In genomic region chr1:138619114-138619971, GRCm38 (mm10) we compare ENCODE assay signal across 8 mouse cellular contexts. TPM values are rescaled to one million over a fixed set of nuclear protein-coding genes. Genes with fewer than 3 reads are reported as not detected.
DNase-seq lines count a peak whose midpoint lies in the region; ATAC-seq and TF ChIP-seq lines count a peak whose summit lies in the region.

No protein-coding gene starts in this region.

- no peaks in the 10 kb centered on the region; the same call in 1 of the 2 replicates for H3K4me1 ChIP-seq in embryonic facial prominence, embryonic 14.5 days (ENCODE audit: control insufficient read depth, insufficient read depth, low read length)
- H3K4me1 ChIP-seq in limb, embryonic 14.5 days (ENCODE audit: control insufficient read depth, insufficient read depth, low read length): peaks cover 8% of the 10 kb centered on the region
- H3K4me1 ChIP-seq in midbrain, postnatal 0 days (ENCODE audit: insufficient read depth, low read length): no peaks in the 10 kb centered on the region

- peak; percentile 98 for DNase-seq in 3T3-L1 (ENCODE audit: low read depth, low spot score)
- peak; percentile 89 to 90 for DNase-seq in adrenal gland, postnatal 4 days (ENCODE audit: low spot score in 2 of 2)
- DNase-seq in embryonic facial prominence, embryonic 14.5 days (ENCODE audit: low spot score): peak; percentile 98
- peak; percentile 98 for DNase-seq in heart, adult 8-10 months (ENCODE audit: low spot score)
- DNase-seq in kidney, adult 9 months: peak; percentile 99
- peak; percentile 98 for DNase-seq in limb, embryonic 14.5 days (ENCODE audit: low spot score)
- DNase-seq in midbrain, postnatal 0 days (ENCODE audit: low spot score): peak; percentile 96
- DNase-seq in spleen, postnatal 14 days (ENCODE audit: low spot score in 2 of 2): peak; percentile 95

- H3K9me3 ChIP-seq in embryonic facial prominence, embryonic 14.5 days (ENCODE audit: control insufficient read depth, low read length): no peaks in the 10 kb centered on the region
- no peaks in the 10 kb centered on the region for H3K9me3 ChIP-seq in limb, embryonic 14.5 days (ENCODE audit: control insufficient read depth, low read length)
- no peaks in the 10 kb centered on the region for H3K9me3 ChIP-seq in midbrain, postnatal 0 days (ENCODE audit: low read length)

- H3K4me3 ChIP-seq in embryonic facial prominence, embryonic 14.5 days (ENCODE audit: low read depth, low read length): peak overlapping the region; percentile 87
- H3K4me3 ChIP-seq in limb, embryonic 14.5 days (replicated peaks; ENCODE audit: low read length): peak overlapping the region; percentile 90
- peak overlapping the region; percentile 92 for H3K4me3 ChIP-seq in midbrain, postnatal 0 days (ENCODE audit: low read depth, low read length)

- TF ChIP-seq POLR2A in limb, embryonic 14.5 days (IDR thresholded peaks at IDR 0.05; ENCODE audit: borderline replicate concordance, extremely low read depth, insufficient read depth, insufficient read length): peak; percentile 76; the same call in 1 of the 2 replicates

- no peak for TF ChIP-seq CTCF in midbrain, postnatal 0 days (IDR thresholded peaks at IDR 0.05)

- ATAC-seq in embryonic facial prominence, embryonic 14.5 days (ENCODE audit: low read depth): peak; percentile 93
- peak; percentile 93 for ATAC-seq in limb, embryonic 14.5 days (ENCODE audit: low FRiP score, low read depth)
- ATAC-seq in midbrain, postnatal 0 days (ENCODE audit: low FRiP score): peak; percentile 96

- H3K4me2 ChIP-seq in embryonic facial prominence, embryonic 14.5 days (ENCODE audit: low read depth, low read length): peak overlapping the region; percentile 84
- H3K4me2 ChIP-seq in limb, embryonic 14.5 days (replicated peaks; ENCODE audit: low read depth, low read length, severe bottlenecking): peak overlapping the region; percentile 77
- peak overlapping the region; percentile 88 for H3K4me2 ChIP-seq in midbrain, postnatal 0 days (ENCODE audit: low read depth, low read length, poor library complexity, severe bottlenecking)

- WGBS in embryonic facial prominence, embryonic 14.5 days: under 1% methylated on average over 40 of the region's 83 CpGs
- under 1% methylated on average over 72 of the region's 83 CpGs for WGBS in limb, embryonic 14.5 days
- WGBS in midbrain, postnatal 0 days: under 1% methylated on average over 68 of the region's 83 CpGs

- peak overlapping the region; percentile 96 for H3K27ac ChIP-seq in embryonic facial prominence, embryonic 14.5 days (replicated peaks; ENCODE audit: low read depth, low read length)
- peak overlapping the region; percentile 95 for H3K27ac ChIP-seq in limb, embryonic 14.5 days (replicated peaks; ENCODE audit: low read depth, low read length)
- peak overlapping the region; percentile 84 for H3K27ac ChIP-seq in midbrain, postnatal 0 days (ENCODE audit: low read depth, low read length)

- H3K36me3 ChIP-seq in embryonic facial prominence, embryonic 14.5 days (ENCODE audit: control insufficient read depth, insufficient read depth, low read length): no peaks in the 10 kb centered on the region
- H3K36me3 ChIP-seq in limb, embryonic 14.5 days (ENCODE audit: control insufficient read depth, insufficient read depth, low read length): no peaks in the 10 kb centered on the region
- H3K36me3 ChIP-seq in midbrain, postnatal 0 days (ENCODE audit: insufficient read depth, low read length): no peaks in the 10 kb centered on the region

- no peaks in the 10 kb centered on the region for H3K27me3 ChIP-seq in embryonic facial prominence, embryonic 14.5 days (replicated peaks; ENCODE audit: control insufficient read depth, insufficient read depth, low read length)
- no peaks in the 10 kb centered on the region for H3K27me3 ChIP-seq in limb, embryonic 14.5 days (ENCODE audit: control insufficient read depth, insufficient read depth, low read length)
- H3K27me3 ChIP-seq in midbrain, postnatal 0 days (ENCODE audit: insufficient read depth, low read length): no peaks in the 10 kb centered on the region

- H3K9ac ChIP-seq in embryonic facial prominence, embryonic 14.5 days (ENCODE audit: low read depth, low read length): peak overlapping the region; percentile 90
- H3K9ac ChIP-seq in limb, embryonic 14.5 days (ENCODE audit: low read depth, low read length, severe bottlenecking): peak overlapping the region; percentile 87
- H3K9ac ChIP-seq in midbrain, postnatal 0 days (replicated peaks; ENCODE audit: low read length, poor library complexity, severe bottlenecking): peak overlapping the region; percentile 65

RNA-seq across cellular contexts. Expression of gene Nek7, which starts 0.6 kb away (rescaled TPM):
- 10 to 100 TPM; 51.1 to 51.8 TPM for total RNA-seq in adrenal gland, postnatal 4 days (2021)
- polyA plus RNA-seq in embryonic facial prominence, embryonic 14.5 days (2014; fragmentation: Nextera tagmentation; extraction: Ambion mirVana): 38.4 and 40.0 TPM in 2 replicates
- 10 to 100 TPM; 76.3 to 80.2 (median 78.5) TPM for total RNA-seq in heart, adult 8-10 months (2022)
- 13.0 and 14.2 TPM in 2 replicates for polyA plus RNA-seq in limb, embryonic 14.5 days (2012; rRNA removed)
- polyA plus RNA-seq in limb, embryonic 14.5 days (2014; fragmentation: Nextera tagmentation; extraction: Ambion mirVana): 32.4 and 37.7 TPM in 2 replicates
- 19.7 and 25.7 TPM in 2 replicates for total RNA-seq in midbrain, postnatal 0 days (2014; rRNA removed)
- polyA plus RNA-seq in midbrain, postnatal 0 days (2015; fragmentation: Nextera tagmentation; extraction: Ambion mirVana): 22.4 and 24.0 TPM in 2 replicates

Comparison
In these comparisons a context has a peak if more than half of its experiments do, and no peak if none do; other contexts are left out.
1. Peak in every context shown above with its lines: DNase-seq, ATAC-seq, H3K4me3 ChIP-seq and H3K27ac ChIP-seq.